Mouse (Mus musculus) ES-CJ7 (cell line): ENCODE measurements around the gene Ctrl.

Experiments used
- DNase-seq: peaks from one replicate; pipeline ENCODE4 v3.0.0; 2011; ENCODE audit warnings: low read depth, low spot score

Ctrl gene

DNA sequence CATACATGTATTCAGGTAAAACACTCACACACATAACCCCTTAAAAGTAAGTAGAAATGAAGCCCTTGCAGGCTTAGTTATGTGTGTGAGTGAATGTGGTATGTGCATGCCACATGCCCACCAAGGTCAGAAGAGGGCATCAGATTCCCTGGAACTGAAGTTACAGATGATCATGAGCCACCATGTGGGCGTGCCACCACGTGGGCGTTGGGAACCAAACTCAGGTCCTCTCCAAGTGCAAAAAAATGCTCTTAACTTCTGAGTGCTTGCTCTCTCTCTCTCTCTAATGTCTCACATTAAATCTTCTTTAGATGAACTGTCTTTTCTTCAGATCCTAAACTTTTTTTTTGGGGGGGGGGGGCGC lies 4.6 kb upstream of the Ctrl start, which contains the start of gene Psmb10:
Psmb10 (minus strand) TSS at position 139 of the 364 bp plus-strand sequence.
- DNase-seq: no peak

DNA sequence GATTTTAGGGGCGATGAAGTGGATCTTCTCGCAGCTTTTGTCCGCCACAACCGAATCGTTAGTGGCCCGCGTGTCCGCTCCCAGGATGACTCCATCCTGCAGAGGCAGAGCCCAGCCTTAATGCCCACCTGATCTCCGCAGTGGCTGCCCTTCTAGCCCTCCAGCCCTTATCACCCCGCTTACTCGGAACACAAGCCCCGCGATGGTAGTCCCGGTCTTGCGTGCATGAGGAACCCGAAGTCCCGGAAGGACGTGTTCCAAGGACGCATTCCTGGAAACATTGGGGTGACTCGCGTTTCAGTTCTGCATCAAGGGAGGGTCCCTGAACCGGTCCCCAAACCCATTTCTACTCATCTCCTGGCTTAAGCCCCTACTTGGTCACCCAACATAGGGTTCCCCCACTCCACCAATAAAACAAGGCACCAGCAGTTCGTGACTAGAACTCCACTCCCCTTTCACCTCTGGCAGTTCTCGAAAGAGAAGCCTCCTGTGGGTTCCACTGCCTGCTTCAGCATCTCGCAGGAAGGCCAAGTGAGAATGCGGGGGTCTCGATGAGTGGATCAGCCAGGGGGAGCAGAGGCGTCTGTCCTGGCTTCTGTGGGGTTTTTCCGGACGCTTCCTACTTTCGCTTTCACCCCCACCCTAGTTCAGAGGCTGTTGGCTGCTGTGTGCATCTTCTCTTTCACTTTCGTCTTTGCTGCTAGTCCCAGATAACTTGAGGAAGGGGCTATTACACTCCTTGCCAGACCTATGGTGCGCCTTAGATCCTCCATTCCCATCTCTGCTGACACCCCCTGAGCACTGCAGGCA lies 4.0 kb upstream of the Ctrl start:
- DNase-seq: peak; percentile 38

DNA sequence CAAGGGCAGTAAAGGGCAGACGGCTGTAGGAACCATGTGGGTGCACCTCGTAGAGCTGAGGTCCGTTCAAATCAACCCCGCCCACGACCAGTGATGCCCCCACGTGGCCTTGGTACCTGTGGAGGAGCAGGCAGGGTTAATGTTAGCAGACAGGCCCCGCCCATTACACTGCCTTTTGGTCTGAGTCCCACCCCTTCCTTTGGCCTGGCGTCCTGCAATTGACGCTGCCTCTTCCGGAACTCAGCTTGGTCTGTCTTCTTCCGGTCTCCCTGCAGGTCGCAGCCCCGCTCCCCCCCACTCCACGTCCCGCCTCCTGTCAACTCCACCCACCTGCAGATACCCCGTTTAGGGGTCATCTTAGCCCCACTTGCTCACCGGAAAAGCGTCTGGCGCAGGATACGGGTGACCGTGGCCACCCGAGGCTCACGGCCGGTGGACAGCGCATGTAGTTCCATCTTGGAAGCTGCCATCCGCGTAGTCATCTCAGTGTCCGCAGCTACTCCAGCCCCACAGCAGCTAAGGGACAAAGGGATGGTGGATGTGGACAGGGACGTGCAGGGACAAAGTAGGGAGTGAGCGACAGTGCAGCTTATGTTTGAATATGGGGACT lies 3.3 kb upstream of the Ctrl start:
- peak; percentile 98 for DNase-seq

DNA sequence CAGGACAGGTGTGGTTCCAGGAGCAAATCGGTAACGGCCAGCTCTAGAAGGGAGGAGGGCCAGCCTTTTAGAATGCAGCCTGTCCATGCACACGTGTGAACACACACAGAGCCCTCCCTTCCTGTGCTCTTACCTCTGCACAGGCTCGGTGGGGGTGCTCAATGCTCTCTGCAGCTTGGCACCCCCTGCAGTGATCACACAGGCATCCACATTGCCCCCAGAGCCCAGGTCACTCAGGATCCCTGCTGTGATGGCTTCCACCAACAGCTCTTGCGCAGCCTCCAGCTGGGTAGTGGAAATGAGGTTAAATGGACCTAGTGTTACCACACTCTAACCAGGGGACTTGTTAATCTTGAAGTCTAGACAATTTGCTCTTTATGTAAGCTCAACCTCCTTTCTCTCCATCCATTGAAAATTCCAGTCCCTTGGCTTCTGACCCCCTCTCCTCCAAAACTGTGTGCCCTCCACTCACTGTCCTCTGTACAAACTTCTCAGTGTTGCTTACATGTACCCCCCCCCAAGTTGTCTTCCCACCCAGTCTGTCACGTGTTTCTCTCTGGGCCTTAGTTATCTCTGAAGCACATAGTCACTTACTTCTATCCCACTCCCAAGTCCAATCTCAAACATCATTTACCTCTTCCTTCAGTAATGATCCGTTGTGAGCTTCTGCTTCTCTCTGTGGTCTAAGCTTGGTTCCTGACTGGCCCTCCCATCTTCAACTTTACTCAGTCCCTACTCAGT lies 2.4 kb upstream of the Ctrl start:
- peak; percentile 39 for DNase-seq

DNA sequence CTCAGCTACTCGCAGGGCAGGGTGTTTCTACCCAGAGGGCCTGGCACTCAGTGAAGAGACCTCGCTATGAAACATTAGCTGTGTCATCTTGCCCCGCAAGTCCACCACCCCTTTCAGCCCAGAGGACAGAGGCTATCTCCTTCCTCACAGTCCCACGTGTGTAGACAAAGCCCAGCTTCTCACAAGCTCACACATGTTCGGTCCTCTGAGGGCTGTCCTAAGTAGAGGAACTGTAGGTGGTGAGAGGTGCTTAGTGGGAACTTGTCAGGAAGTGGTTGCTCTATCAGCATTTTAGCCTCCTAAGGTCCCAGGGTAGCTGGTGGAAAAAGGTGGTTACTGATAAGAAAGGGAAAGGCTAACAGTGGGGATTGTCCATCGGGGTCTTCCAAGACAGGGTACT lies 1.4 kb upstream of the Ctrl start:
- DNase-seq: no peak

DNA sequence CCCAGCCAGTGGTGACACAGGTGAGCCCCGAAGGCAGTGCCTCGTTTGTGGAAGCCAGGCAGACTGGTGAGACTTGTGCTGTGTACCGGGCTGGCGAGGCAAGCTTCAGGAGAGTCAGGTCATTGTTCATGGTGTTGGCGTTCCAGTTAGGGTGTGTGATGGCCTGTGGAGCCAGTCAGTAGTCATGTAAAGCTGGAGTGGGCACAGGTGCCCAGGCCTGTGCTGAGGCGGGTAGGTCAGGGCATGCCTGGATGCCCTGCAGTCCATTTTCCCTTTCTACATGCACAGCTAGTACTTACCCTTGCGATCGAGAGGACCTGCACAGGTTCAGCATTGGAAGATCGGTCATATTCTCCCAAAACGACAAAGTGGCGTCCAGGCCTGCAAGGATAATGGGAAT lies 1.1 kb downstream of the Ctrl start:
- no peak for DNase-seq

DNA sequence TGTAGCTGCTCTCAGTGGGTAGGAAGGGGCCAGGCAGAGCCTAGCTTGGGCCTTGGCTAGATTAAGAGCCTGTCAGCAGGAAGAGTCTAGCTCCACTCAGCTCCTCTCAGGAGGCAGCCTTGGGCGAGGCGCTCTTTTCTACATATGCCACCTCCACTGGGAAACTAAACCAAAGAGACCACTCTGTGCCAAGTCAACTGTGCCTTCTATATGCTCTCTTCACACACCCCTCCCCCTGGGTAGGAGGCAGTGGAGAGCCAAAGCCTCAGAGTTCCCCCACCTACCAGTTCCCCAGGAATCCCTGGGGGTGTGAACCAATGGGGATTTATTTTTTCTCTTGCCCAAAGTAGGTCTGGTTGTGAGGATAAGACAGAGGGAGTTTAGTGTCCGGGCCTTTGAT lies 2.4 kb downstream of the Ctrl start:
- no peak for DNase-seq

DNA sequence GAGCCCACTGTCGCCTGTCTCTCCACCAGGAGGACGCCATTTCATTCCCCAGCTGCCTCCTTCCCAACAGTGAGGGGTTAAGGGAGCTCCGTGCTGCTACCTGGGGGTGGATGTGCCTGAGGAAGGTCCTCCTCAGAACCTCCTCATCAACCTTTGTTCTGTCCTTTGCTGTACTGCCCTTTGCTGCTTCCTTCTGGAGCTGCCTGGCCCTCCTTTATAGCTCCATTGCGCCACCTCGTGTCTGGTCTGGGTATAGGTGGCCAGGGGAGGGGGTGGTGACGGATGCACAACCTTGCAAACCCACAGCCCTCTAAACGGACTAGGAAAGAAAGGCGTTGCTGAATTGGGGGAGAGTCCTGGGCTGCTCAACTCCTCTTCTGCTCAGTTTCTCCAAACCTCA lies 3.1 kb downstream of the Ctrl start:
- DNase-seq: peak; percentile 84

DNA sequence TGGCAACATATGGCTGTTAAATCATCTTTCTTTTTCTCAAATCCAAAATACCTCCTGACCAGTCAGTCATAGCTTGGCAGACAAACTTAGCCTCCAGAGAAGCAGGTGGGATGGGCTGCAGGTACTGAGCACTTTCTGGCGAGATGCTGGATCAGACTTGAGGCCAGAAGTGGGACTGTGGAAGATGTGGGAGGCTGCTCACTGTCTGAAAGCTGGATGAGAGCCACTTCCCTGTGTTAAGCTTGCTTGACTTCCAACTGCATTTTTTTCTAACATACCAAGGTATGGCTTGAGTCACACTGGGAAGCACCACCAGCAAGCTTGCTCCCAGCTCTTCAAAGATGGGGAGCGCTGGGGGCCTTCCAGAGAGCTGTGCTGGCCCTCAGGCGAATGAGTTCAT lies 8.5 kb downstream of the Ctrl start:
- DNase-seq: no peak

DNA sequence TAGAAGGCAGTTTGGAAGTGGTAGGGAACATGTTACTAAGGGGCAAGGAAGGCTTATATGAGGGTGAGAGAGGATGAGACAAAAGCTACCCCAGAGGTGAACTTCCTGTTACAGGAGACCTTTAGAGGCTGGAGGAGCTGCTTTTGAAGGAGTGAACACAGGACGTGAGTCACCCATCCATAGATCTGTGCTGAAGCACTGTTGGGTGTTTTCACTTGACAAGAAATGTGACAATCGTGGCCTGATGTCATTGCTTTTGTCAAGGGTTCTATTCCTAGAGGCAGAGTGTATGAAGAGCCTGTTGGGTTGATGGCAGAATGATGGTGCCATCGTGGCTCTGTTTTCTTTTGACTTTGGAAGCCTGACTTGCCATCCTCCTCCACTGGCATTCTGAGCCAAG lies 14.3 kb downstream of the Ctrl start:
- DNase-seq: no peak

DNA sequence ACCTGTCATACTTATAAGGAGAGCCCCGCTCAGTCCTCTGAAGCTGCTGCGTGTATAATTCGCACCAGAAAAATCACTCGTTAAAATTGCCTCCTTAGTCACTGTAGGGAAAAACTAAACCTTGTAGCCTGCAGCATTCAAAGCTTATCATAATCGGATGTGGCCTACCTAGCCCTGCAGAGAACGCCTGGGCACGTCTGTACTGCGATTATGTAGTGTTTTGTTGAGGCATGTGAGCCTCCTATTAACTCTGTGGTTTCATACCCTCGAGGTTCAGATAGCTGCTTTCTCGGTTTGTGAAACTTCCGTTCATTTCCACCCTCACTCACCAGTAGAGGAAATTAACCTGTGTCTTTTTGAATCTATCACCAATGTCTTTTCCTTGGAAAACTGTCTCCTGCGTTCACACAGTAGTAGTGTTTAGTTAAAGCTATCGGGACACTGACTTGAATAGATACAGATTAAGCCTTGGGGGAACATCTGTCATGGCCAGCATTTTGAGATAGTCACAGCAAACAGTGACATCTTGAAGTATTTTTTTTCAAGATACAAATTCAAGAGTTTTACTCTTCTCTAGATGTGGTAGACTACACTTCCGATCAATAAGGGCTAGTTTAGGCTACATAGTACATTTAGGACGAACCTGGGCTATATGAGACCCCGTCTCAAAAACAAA lies 32.6 kb downstream of the Ctrl start:
- no peak for DNase-seq

DNA sequence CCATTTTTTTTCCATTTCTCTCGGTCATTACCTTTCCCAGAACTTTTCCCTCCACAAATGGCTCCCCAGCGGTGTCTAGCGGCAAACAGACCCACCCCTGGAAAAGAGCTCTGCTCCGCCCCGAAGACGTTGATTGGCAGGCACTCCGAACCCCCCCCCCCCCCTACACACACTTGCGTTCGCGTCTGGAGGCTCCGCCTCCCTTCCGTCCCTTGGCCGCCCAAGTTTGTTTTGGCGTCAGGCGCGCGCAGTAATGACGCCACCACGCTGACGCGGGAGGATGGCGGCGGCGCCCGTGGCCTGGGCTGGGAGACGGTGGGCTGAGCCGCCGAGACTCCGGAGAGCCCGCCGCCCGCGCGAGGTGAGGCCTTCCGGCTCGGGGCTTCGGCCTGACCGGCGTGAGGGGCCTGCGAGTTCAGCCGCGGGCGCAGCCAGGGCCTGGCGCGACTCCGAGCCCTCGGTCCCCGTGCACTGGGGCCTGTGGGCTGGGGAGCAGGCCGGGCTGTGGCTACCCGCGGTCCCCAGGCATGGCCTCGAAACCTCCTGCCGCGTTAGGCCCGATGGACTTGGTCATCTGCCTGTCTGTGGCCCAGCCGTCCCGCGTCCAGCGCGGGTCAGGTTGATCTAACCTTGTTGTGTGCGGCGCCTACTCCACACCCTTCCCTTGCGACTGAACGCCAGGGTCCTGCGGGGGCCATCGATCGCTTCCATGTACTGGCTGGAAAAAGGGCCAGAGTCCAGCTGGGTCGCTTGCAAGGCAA lies 33.3 kb downstream of the Ctrl start, which contains the start of gene Pskh1:
Pskh1 (plus strand) TSS at position 262 of the 761 bp plus-strand sequence.
- peak; percentile 96 for DNase-seq

DNA sequence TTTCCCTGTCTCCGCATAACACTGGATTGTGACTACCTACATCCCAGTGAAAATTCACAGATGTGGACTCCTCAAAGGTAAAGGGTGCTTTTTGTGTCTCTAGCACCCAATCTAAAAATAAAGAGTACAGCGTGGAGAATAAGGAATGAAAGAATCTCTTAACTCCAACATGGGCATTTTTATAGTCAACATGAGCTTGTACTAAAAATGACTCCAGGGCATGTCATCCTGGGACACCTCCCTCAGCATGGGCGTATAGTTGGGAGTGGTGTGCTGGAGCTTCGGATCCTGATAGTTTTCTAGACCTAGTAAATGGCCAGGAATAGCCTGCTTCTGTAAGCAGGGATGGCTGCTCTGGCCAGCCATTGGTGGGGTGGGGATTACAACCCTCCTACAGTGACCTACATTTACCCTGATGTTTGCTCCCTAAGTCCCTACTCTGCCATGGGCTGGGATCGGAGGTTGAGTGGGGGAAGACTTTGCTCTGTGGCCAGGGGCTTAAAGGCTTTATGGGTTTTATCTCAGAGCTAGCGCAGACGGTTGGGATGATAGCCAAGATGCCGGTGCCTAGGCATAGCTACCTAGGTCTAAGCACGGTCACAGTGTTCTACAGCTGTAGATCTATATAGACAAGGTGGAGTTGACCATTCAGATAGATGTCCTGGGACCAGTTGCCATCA lies 35.7 kb downstream of the Ctrl start:
- no peak for DNase-seq

DNA sequence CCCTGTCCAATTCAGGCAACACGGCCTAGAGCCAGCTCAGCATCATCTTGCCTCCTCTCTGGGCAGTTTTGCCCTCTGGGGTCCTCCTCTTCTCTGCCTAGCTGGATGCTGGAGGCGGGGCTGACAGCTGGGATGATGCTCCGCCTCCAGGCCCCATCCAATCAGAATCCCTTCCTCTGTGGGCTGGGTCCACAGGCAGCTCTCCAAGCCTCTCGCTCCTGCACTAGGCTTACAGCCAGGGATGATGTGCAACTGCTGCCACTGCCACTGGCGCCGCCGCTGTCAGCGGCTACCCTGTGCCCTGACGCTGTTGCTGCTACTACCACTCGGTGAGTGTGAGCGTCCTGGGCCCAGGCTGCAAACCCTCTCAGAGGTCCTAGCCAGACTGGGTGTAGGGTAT lies 40.3 kb downstream of the Ctrl start, which contains the start of gene Nrn1l:
Nrn1l (plus strand) TSS at position 229 of the 400 bp plus-strand sequence.
- DNase-seq: peak; percentile 86

DNA sequence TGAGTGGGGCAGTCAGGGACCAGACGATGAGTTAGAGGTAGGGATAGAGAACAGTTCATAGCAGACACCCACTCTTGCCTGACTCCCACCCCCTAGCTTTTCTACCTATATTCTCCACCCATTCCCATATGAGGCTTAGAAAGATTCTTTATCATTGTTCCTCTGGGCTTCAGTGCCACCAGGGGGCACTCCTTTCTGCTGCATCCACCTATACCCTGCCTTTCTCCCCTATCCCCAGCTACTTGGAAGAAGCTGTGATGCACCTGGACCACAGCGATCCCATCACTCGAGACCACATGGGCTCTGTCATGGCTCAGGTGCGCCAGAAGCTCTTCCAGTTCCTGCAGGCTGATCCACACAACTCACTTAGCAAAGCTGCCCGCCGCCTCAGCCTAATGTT lies 41.2 kb downstream of the Ctrl start:
- DNase-seq: peak; percentile 63

DNA sequence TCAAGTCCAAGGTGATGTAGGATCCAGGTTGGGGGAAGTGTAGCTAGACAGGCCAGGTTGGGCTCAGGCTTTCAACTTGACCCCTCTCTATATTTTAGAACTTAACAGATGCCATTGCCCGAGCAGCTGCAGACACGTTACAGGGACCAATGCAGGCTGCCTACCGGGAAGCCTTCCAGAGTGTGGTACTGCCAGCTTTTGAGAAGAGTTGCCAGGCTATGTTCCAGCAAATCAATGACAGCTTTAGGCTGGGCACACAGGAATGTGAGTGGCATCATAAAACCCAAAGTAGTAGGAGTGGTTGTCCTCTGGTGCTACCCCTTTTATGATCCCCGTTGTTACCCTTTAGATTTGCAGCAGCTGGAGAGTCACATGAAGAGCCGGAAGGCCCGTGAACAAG lies 42.8 kb downstream of the Ctrl start:
- DNase-seq: no peak

DNA sequence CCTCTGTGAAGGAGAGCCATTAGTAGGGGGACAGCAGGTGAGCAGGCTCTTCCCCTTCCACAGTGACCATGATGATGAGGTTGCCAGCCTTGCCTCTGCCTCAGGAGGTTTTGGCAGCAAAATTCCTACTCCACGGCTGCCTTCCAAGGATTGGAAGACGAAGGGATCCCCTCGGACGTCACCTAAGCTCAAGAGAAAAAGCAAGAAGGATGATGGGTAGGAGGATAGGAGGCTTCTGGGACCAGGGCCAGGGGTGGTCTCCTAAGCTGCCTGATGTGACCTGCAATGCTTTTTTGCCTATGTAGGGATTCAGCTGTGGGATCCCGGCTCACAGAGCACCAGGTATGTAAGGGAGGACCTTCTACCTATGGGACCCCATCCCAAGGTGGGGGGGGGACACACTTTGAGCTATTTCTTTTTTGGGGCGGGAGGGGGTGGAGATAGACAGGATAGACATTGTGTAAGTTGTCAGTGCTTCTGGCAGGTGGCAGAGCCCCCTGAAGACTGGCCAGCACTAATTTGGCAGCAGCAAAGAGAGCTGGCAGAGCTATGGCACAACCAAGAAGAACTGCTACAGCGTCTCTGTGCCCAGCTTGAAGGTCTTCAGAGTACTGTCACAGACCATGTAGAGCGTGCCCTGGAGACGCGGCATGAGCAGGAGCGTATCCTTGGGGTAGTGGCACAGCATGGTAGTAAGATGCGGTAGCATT lies 43.8 kb downstream of the Ctrl start:
- DNase-seq: no peak
